Mouse (Mus musculus): Measurements from ENCODE around the gene Ano5. TPM values are rescaled to one million over a fixed set of nuclear protein-coding genes. Genes with fewer than 3 reads are reported as not detected.

Ano5 gene
- not detected in 2 replicates for polyA plus RNA-seq (2012; ENCODE audit: insufficient read depth, low replicate concordance)

- no peaks in the 10 kb centered on the region for H3K4me1 ChIP-seq
- no peak within 1 kb of the TSS for H3K4me3 ChIP-seq (replicated peaks)
- peaks cover 8% of the 10 kb centered on the region for H3K27me3 ChIP-seq (replicated peaks)
- H3K36me3 ChIP-seq (replicated peaks; ENCODE audit: low read length) = no peaks in the 10 kb centered on the region
- H3K9me3 ChIP-seq = peaks cover 13% of the 10 kb centered on the region
- TF ChIP-seq FLI1 (IDR thresholded peaks at IDR 0.05; ENCODE audit: low read length) (no peak), GATA1 (IDR thresholded peaks at IDR 0.05; ENCODE audit: borderline replicate concordance, low read length) (no peak)
Observed at GRCm38 (mm10) chr7:51510671-51511651, at the start of gene Ano5. TSS of gene Ano5 (plus strand) at chr7:51511029.

DNA sequence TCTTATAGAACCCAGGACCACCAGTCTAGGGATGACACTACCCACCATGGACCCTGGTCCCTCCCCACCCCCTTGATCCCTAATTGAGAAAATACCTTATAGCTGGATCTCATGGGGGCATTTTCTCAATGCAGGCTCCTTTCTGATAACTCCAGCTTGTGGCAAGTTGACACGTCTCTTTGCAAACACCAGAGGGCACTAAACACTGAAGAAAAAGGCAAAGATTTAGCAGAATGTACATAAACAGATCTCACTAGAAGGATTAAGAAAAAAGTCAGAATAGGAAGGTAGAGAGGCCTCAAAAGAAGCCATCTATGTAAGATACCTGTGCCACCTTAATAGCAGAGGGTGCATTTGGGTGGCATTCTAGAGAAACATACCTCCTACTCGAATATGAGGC, 11.4 kb upstream of the Ano5 start:
- Histone ChIP-seq H3K36me3 (replicated peaks; ENCODE audit: low read length) (no peaks in the 10 kb centered on the region), H3K27me3 (replicated peaks) (no peaks in the 10 kb centered on the region), H3K4me1 (no peaks in the 10 kb centered on the region), H3K9me3 (no peaks in the 10 kb centered on the region), H3K4me3 (replicated peaks) (no peak overlapping the region)
- TF ChIP-seq GATA1 (IDR thresholded peaks at IDR 0.05; ENCODE audit: borderline replicate concordance, low read length) (no peak), FLI1 (IDR thresholded peaks at IDR 0.05; ENCODE audit: low read length) (no peak)

DNA sequence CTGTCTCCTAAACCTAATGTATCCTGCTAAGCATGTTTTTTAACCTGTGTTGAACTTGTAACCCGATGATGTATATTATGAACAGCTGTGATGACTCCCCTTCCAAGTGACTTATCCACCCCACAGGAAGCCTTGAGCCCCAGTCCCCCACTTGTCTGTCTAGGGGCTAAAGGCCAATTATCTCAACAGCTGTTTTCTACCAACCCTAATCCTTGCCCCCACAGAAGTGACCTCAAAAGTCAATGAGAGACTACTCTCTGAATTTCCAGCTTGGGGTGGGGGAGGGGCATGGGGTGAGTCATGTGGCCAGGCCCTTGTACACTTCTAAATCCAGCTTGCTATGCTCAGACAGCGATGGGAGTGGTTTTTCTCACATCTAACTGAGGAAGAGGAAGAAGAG, 6.9 kb upstream of the Ano5 start:
- Histone ChIP-seq H3K9me3 (no peaks in the 10 kb centered on the region), H3K4me3 (replicated peaks) (no peak overlapping the region), H3K36me3 (replicated peaks; ENCODE audit: low read length) (no peaks in the 10 kb centered on the region), H3K27me3 (replicated peaks) (no peaks in the 10 kb centered on the region), H3K4me1 (no peaks in the 10 kb centered on the region)
- TF ChIP-seq FLI1 (IDR thresholded peaks at IDR 0.05; ENCODE audit: low read length) (no peak), GATA1 (IDR thresholded peaks at IDR 0.05; ENCODE audit: borderline replicate concordance, low read length) (no peak)

GRCm38 (mm10) chr7:51510147-51510546, 682 bp upstream of the Ano5 start:
- H3K4me1 ChIP-seq = no peaks in the 10 kb centered on the region
- TF ChIP-seq GATA1 (IDR thresholded peaks at IDR 0.05; ENCODE audit: borderline replicate concordance, low read length) (no peak), FLI1 (IDR thresholded peaks at IDR 0.05; ENCODE audit: low read length) (no peak)
- peaks cover 13% of the 10 kb centered on the region for H3K9me3 ChIP-seq
- H3K27me3 ChIP-seq (replicated peaks) = peaks cover 8% of the 10 kb centered on the region
- no peaks in the 10 kb centered on the region for H3K36me3 ChIP-seq (replicated peaks; ENCODE audit: low read length)
- no peak overlapping the region for H3K4me3 ChIP-seq (replicated peaks)

DNA sequence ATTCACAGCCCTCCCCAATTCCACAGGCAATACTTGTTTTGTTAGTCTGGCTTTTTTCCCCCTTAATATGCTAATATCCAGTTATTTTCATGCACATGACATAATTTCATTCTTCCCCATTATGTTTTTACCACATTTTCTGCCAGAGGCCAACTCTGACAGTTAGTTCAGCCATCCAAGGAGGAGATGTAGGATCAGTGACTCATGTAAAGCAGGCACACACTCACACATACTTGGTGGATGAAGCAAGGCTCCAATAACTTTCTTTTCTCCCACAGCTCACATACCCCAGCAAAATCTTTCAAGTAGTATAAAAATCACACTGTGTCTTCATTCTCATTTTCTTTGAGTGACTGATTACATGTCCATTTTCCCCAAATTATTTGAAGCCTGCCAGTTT, 28.5 kb downstream of the Ano5 start:
- TF ChIP-seq FLI1 (IDR thresholded peaks at IDR 0.05; ENCODE audit: low read length) (no peak), GATA1 (IDR thresholded peaks at IDR 0.05; ENCODE audit: borderline replicate concordance, low read length) (no peak)
- no peak overlapping the region for H3K4me3 ChIP-seq (replicated peaks)
- no peaks in the 10 kb centered on the region for H3K27me3 ChIP-seq (replicated peaks)
- no peaks in the 10 kb centered on the region for H3K36me3 ChIP-seq (replicated peaks; ENCODE audit: low read length)
- H3K4me1 ChIP-seq = no peaks in the 10 kb centered on the region
- H3K9me3 ChIP-seq = peaks cover 4% of the 10 kb centered on the region; the same call in 1 of the 2 replicates

GRCm38 (mm10) chr7:51540736-51541135, 29.9 kb downstream of the Ano5 start:
- Histone ChIP-seq H3K27me3 (replicated peaks) (no peaks in the 10 kb centered on the region), H3K4me1 (no peaks in the 10 kb centered on the region), H3K36me3 (replicated peaks; ENCODE audit: low read length) (no peaks in the 10 kb centered on the region), H3K9me3 (peaks cover 4% of the 10 kb centered on the region; the same call in 1 of the 2 replicates), H3K4me3 (replicated peaks) (no peak overlapping the region)
- TF ChIP-seq FLI1 (IDR thresholded peaks at IDR 0.05; ENCODE audit: low read length) (no peak), GATA1 (IDR thresholded peaks at IDR 0.05; ENCODE audit: borderline replicate concordance, low read length) (no peak)

DNA sequence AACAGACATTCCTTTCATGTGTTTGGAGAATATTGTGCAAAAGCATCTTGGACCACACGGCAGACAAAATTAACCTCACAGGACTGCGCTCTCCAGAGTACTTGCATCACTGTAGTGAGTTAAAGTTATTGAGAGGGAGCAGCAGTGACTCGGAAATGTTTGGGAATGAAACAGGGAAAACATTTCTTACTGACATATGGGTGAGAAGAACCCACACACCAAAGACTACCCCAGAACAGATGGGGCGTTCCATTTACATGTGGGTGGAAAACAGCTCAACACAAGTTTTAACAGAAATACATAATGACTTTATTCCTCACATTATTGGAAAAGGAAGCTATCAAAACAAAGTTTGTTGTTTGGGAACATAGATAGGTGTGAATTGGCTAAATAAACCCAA, 89.2 kb downstream of the Ano5 start:
- no peaks in the 10 kb centered on the region; the same call in none of the 2 replicates for H3K9me3 ChIP-seq
- H3K36me3 ChIP-seq (replicated peaks; ENCODE audit: low read length) = no peaks in the 10 kb centered on the region
- TF ChIP-seq GATA1 (IDR thresholded peaks at IDR 0.05; ENCODE audit: borderline replicate concordance, low read length) = no peak
- H3K27me3 ChIP-seq (replicated peaks) = no peaks in the 10 kb centered on the region
- no peaks in the 10 kb centered on the region for H3K4me1 ChIP-seq
- H3K4me3 ChIP-seq (replicated peaks) = no peak overlapping the region

GRCm38 (mm10) chr7:51603741-51604140, 92.9 kb downstream of the Ano5 start:
- H3K27me3 ChIP-seq (replicated peaks) = no peaks in the 10 kb centered on the region
- TF ChIP-seq FLI1 (IDR thresholded peaks at IDR 0.05; ENCODE audit: low read length) (no peak), GATA1 (IDR thresholded peaks at IDR 0.05; ENCODE audit: borderline replicate concordance, low read length) (no peak)
- peaks cover 5% of the 10 kb centered on the region for H3K9me3 ChIP-seq
- H3K36me3 ChIP-seq (replicated peaks; ENCODE audit: low read length) = no peaks in the 10 kb centered on the region
- peak overlapping the region; percentile 24 for H3K4me3 ChIP-seq (replicated peaks)
- no peaks in the 10 kb centered on the region for H3K4me1 ChIP-seq

DNA sequence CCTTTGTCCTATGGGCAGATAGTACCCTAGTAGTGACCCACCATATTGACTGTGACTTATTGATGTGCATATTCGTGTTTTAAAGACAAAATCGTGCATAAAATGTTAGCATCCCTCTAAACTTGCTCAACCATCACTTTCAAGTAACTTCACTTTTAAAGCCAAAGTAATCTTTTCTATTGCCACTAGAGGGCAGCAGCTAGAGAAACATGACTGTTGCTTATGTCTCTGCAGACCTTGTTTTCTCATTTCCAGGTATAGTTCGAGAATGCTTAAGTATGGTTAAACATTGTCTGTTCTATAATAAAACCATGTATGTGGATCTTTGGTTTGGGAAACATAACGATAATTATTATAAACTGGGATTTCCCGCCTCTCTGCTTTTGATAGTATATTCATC, 103.6 kb downstream of the Ano5 start:
- no peak for TF ChIP-seq GATA1 (IDR thresholded peaks at IDR 0.05; ENCODE audit: borderline replicate concordance, low read length)
- no peak for TF ChIP-seq FLI1 (IDR thresholded peaks at IDR 0.05; ENCODE audit: low read length)

GRCm38 (mm10) chr7:51617941-51618340, 107.1 kb downstream of the Ano5 start:
- Histone ChIP-seq H3K9me3 (no peaks in the 10 kb centered on the region), H3K4me1 (no peaks in the 10 kb centered on the region), H3K4me3 (replicated peaks) (no peak overlapping the region), H3K36me3 (replicated peaks; ENCODE audit: low read length) (no peaks in the 10 kb centered on the region), H3K27me3 (replicated peaks) (peaks cover 14% of the 10 kb centered on the region)
- TF ChIP-seq GATA1 (IDR thresholded peaks at IDR 0.05; ENCODE audit: borderline replicate concordance, low read length) (no peak), FLI1 (IDR thresholded peaks at IDR 0.05; ENCODE audit: low read length) (no peak)

More for the DNA sequence above, 103.6 kb downstream of the Ano5 start:
- H3K27me3 ChIP-seq (replicated peaks) = no peaks in the 10 kb centered on the region
- no peak overlapping the region for H3K4me3 ChIP-seq (replicated peaks)
- H3K9me3 ChIP-seq = no peaks in the 10 kb centered on the region
- H3K4me1 ChIP-seq = no peaks in the 10 kb centered on the region
- H3K36me3 ChIP-seq (replicated peaks; ENCODE audit: low read length) = no peaks in the 10 kb centered on the region

Measured in megakaryocyte, embryonic 14.5 days (primary cell).